Mouse (Mus musculus) gastrocnemius, adult 18-20 months (tissue): ENCODE measurements around the gene Tex264. TPM values are rescaled to one million over a fixed set of nuclear protein-coding genes. Genes with fewer than 3 reads are reported as not detected.
A peak's percentile ranks its signal among the peaks of the same experiment; 100 is the strongest.
"Not testable (repeated sequence)": the region's sequence is repeated elsewhere in the genome, so short reads cannot be mapped to it uniquely, and the experiment has no call there.

Experiments used
- DNase-seq: peaks from one replicate; pipeline ENCODE4 v3.0.0; 2021; ENCODE audit warnings: low spot score
- total RNA-seq, 2 experiments: library from RNA; stranded (reverse); gene quantifications; 2 replicates each; pipeline ENCODE4 v1.2.3; 2021

The Tex264 gene
- total RNA-seq, 2 experiments from 2014 or later = 29.8 to 30.6 TPM

- no peak for DNase-seq
Measured at GRCm38 (mm10) chr9:106664856-106665255, 20.9 kb downstream of the Tex264 start.

- no peak for DNase-seq
Measured at GRCm38 (mm10) chr9:106664433-106664832, 21.3 kb downstream of the Tex264 start.

- no peak for DNase-seq
Measured at GRCm38 (mm10) chr9:106663200-106663599, 22.5 kb downstream of the Tex264 start.

GRCm38 (mm10) chr9:106659935-106660334 lies 25.8 kb downstream of the Tex264 start:
- no peak for DNase-seq

- no peak for DNase-seq
Measured at GRCm38 (mm10) chr9:106659441-106659840, 26.3 kb downstream of the Tex264 start.

- no peak for DNase-seq
Measured at GRCm38 (mm10) chr9:106657592-106657991, 28.1 kb downstream of the Tex264 start.

- no peak for DNase-seq
Measured at GRCm38 (mm10) chr9:106656820-106657219, 28.9 kb downstream of the Tex264 start.

- DNase-seq = peak; percentile 40
Measured at GRCm38 (mm10) chr9:106655884-106656720, 29.6 kb downstream of the Tex264 start, which contains the start of gene Grm2. Gene Grm2 (minus strand): TSS chr9:106656082.

GRCm38 (mm10) chr9:106652720-106653119 lies 33.0 kb downstream of the Tex264 start:
- DNase-seq = no peak

- no peak for DNase-seq
Measured at GRCm38 (mm10) chr9:106647226-106647625, 38.5 kb downstream of the Tex264 start.

GRCm38 (mm10) chr9:106645684-106646271 lies 39.9 kb downstream of the Tex264 start:
- DNase-seq = no peak

- no peak for DNase-seq
Measured at GRCm38 (mm10) chr9:106643787-106644186, 41.9 kb downstream of the Tex264 start.

GRCm38 (mm10) chr9:106643128-106643527 lies 42.6 kb downstream of the Tex264 start:
- DNase-seq = peak; percentile 33

GRCm38 (mm10) chr9:106641346-106641745 lies 44.4 kb downstream of the Tex264 start:
- DNase-seq = no peak

- DNase-seq = no peak
Measured at GRCm38 (mm10) chr9:106638154-106638553, 47.6 kb downstream of the Tex264 start.

GRCm38 (mm10) chr9:106632185-106632584 lies 53.5 kb downstream of the Tex264 start:
- no peak for DNase-seq

- not testable (repeated sequence) for DNase-seq
Measured at GRCm38 (mm10) chr9:106627796-106628195, 57.9 kb downstream of the Tex264 start.

GRCm38 (mm10) chr9:106626282-106626681 lies 59.4 kb downstream of the Tex264 start, which contains the start of gene Iqcf6:
Gene Iqcf6 (plus strand): TSS chr9:106626582.
- DNase-seq = no peak

- DNase-seq = no peak
Measured at GRCm38 (mm10) chr9:106617496-106617895, 68.2 kb downstream of the Tex264 start.

- no peak for DNase-seq
Measured at GRCm38 (mm10) chr9:106616306-106616705, 69.4 kb downstream of the Tex264 start.

GRCm38 (mm10) chr9:106614616-106615015 lies 71.1 kb downstream of the Tex264 start:
- DNase-seq = no peak

GRCm38 (mm10) chr9:106613951-106614350 lies 71.8 kb downstream of the Tex264 start:
- DNase-seq = no peak

- DNase-seq = no peak
Measured at GRCm38 (mm10) chr9:106610727-106611126, 75.0 kb downstream of the Tex264 start.
